Mouse (Mus musculus) natural killer cell, adult 2 months (primary cell): Measurements from ENCODE around the gene Hs3st5.
"Not testable (repeated sequence)": the region's sequence is repeated elsewhere in the genome, so short reads cannot be mapped to it uniquely, and the experiment has no call there.

ENCODE experiments used
- DNase-seq, 2 experiments: peaks; one replicate each; pipeline ENCODE4 v3.0.0; 2022; ENCODE audit warnings: low spot score in 2 of 2

Hs3st5 gene

GRCm38 (mm10) chr10:36557673-36558072 lies 51.1 kb downstream of the Hs3st5 start:
- DNase-seq: no peak

GRCm38 (mm10) chr10:36558736-36559135 lies 52.1 kb downstream of the Hs3st5 start:
- no peak for DNase-seq

GRCm38 (mm10) chr10:36567258-36567657 lies 60.6 kb downstream of the Hs3st5 start:
- no peak for DNase-seq

DNA sequence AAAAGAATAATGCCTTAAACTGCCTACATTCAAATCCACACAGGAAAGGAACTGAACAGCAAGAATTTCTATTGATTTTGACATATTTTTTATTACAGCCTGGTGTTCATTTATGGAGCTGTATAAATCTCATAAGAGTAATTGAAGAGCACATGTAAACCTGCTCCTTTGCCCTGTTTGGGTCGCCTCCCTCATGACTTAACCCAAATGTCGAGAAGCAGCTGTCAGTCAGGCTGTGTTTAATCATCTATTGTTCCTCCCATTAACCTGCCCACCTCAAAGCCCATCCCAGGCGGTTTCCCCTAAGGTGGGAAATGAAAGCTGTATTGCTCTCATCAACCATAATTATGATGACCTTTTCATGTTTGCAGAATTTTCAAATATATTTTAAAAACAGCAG lies 65.9 kb downstream of the Hs3st5 start:
- DNase-seq: no peak

GRCm38 (mm10) chr10:36578375-36579145 lies 71.9 kb downstream of the Hs3st5 start:
- DNase-seq: no peak

DNA sequence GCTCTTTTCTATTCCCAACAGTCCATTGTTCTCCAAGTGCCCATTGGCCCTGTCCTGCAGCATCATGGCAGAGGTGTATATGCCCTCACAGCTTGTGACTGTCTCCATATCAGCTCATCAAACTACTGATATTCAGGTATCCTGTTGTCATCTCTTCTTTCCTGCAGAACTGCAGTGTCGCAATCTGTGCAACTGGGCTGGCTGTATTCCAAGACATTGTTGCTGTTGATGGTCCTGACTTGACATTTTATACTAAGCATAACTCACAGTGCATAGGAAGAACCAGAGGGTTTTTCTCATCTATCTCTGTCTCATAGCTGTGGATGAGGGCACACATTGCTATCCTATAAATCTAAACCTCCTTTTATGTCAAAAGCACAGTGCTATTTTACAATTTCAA lies 103.8 kb downstream of the Hs3st5 start:
- DNase-seq: no peak

GRCm38 (mm10) chr10:36611415-36611814 lies 104.8 kb downstream of the Hs3st5 start:
- DNase-seq: not testable (repeated sequence)

DNA sequence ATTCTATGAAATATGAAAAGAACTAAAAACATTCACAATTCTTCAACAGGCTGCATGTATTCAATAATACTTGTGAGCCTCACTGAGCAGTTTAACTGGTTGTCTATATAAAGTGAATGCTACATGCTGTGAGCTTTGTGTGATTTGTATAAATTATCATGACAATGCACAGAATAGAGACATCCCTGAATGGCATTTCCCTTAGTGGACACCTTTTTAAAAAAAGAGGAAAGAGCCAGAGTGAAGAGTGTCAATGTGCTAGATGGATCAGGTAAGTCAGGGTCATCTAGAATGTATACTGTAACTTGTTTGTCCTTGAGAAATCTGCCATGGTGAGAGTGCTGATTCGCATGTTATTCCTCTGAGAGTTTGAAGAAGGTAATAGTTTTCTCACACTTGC lies 116.4 kb downstream of the Hs3st5 start:
- DNase-seq: no peak

DNA sequence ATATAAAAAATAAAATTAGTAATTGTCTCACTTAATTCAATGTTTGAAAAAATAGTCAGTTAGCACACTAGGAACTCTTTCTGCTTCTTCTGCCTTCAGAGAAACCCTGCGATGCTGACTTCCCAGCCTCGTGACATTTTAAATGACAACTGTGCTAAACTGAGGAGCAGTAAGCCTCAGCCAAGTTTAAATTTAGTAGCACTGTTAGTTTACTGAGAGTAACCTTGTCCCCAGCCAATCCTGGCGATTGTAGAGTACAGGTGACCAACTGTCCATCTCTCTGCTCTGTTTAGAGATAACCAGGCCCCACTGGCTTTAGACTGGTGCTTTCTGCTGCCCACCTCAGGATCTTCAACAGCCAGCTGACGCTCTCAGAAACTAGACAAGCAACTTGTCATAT lies 121.3 kb downstream of the Hs3st5 start:
- no peak for DNase-seq

DNA sequence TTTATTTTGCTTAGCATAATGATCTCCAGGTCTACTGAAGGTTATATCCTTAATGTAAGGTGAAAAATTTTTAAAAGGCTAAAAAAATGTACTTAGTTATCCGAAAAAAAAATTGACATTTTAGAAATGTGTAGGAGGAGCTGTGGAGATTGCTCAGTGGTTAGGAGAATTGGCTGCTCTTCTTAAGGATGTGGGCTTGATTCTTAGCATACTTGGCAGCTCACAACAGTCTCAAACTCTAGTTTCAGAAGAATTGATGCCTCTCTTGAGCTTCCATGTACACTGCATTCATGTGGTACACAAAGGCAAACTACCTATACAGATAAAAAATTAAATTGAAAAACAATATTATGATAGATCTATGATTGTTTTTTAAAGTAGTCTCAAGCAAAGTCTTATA lies 125.1 kb downstream of the Hs3st5 start:
- no peak for DNase-seq

GRCm38 (mm10) chr10:36650653-36651052 lies 144.0 kb downstream of the Hs3st5 start:
- DNase-seq: no peak

DNA sequence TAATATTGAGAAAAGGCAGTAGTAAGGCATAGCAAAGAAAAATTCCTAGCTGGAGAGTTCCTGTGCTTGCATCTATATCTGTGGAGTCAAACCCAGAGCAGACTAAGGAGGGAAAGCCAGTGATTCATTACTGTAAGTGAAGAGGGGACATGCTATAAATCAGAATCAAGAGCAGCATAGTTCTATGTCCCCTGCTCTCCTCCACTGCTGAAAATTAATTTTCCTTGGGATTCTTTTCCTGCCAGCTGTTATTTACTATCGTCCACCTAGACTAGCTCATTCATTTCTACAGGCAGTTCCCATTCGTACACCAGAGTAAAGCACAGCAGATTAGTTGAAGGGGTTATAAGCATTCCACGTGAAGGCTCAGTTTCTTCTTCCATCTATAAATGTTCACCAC lies 207.4 kb downstream of the Hs3st5 start:
- no peak for DNase-seq

DNA sequence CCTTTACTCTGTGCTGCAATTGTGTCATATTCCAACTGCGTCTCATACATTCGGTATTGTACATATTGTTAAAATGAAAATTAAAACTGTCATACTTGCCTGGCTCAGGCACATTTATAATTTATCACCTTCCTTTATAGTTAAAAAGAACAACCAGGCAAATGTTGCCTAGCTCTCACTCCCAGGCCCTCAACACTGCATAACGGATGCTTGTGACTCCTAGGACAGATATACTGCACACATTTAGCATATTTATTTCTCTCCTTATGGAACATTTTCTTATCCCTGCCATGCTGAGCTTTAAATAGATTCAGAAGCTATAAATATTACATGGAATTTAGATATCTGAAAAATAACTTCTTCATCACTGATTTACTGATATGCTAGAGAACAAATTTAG lies 219.6 kb downstream of the Hs3st5 start:
- no peak for DNase-seq

- DNase-seq: no peak
These were observed 222.9 kb downstream of the Hs3st5 start for GRCm38 (mm10) chr10:36729361-36730098.

DNA sequence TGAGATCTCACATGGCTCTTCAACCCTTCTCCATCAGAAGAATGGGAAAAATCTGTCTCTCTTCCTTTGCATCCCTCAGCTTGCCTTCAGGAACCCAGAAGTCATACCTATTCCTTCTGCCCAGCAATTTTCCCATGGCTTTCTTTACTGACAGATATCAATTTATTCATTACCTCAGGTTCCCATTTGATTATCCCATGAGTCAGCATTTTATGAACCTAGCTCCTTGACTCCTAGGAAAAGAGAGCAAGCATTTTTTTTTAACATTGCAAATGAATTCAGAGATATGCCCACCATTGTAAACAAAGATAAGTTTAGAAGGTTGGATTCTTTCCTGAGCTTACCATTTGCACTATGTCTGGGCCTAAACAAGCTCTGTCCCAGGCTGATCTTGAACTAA lies 232.8 kb downstream of the Hs3st5 start:
- DNase-seq: no peak

DNA sequence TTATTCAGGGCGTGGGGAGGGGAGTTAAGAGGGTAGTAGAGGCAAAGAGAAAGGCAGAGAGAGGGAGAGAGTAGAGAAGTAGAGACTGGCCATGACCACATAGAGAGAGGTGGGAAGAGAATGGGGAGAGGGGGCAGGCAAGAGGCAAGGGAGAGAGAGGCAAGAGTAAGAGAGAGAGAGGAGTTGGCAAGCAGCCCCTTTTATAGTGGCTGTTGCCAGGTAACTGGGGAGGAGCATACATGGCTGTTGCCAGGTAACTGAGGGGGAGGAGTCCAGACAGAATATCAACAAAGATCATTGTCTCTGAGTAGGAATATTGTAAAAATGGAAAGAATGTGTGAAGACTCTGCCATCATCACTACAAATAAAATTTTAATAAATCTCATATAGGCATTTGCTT lies 243.4 kb downstream of the Hs3st5 start:
- no peak for DNase-seq

GRCm38 (mm10) chr10:36754471-36754870 lies 247.9 kb downstream of the Hs3st5 start:
- DNase-seq: no peak

- DNase-seq: no peak
These were observed 267.0 kb downstream of the Hs3st5 start for GRCm38 (mm10) chr10:36773595-36773994.

DNA sequence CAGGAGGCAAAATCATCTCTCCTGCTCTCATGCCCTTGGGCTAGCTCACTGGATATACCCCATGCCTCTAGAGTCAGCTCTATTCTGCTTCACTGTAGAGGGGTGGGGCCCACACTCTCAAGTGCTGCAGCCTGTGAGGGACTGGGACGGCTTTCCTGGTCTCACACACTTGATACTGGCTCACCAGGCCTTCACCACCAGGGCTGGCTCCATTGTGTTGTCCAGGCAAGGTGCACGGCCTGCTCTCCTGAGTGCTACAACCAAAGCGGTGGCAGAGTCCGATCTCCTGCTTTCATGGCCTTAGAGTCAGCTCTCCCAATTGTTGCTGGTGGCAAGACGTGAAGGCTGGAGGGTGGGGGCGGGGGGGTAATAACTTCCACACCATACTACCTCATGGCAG lies 268.3 kb downstream of the Hs3st5 start:
- DNase-seq: no peak

DNA sequence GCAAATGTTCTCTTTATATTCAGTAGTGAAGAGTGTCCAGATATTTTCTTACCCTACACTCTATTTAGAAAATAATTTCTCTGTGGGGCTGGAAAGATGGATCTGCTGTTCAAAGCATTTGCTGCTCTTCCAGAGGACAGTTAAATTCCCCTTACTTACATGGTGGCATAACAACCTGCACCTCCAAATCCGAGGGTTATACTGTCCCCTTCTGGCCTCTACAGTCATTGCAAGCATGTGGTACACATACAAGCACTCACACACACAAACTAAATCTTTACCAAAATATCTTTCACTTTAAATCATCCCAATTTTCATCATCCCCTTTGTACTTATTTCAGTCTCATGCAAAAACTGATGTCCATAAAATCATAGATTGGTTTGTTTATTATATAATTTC lies 275.0 kb downstream of the Hs3st5 start:
- no peak for DNase-seq

GRCm38 (mm10) chr10:36786970-36787369 lies 280.4 kb downstream of the Hs3st5 start:
- no peak for DNase-seq

DNA sequence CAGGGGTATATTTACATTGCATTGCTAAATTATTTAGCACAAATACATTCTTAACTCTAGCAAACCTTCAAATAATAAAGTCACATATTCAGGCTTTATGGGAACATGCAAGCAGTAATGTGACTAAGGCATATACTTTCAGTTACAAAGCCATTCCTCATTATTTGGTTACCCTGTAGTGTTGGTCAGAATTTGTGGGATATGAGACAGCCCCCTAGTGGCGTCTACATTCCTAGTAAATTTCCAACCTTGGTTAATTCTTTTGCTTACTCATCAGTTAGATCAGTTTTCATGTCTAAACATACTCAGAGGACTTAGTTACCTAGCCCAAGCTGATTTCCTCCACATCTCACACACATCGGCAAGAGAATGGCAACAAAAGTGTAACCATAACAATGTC lies 285.2 kb downstream of the Hs3st5 start:
- no peak for DNase-seq

DNA sequence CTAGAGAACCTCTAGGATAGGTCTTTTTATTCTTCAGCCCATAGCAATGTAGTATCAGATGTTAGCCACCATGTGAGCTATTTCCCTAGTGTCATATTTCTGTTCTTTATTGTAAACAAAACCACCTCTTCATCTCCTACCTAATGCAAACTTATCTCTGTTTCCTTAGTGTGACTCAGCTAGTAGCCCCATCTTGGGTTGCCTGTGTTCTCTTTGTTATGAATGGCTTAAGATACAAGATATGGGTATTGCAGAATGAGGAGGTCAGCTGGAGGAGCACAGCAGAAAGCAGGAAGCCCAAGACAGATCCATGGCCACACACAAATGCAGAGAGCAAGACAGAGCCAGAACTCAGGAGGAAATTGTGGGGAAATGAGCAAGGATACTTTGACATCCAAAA lies 288.7 kb downstream of the Hs3st5 start:
- no peak for DNase-seq
